Mouse (Mus musculus) cortical plate, adult 2 months (tissue): ENCODE results near the gene Anks1b.

Source experiments
- CTCF ChIP-seq: fragments of 200-500 bp; IDR thresholded peaks from 2 replicates; pipeline ENCODE4 v1.5.1; 2011; ENCODE audit warnings: mild to moderate bottlenecking, control low read depth, low read length; ENCODE audit not compliant: insufficient read depth; ENCODE audit errors: extremely low read depth
- POLR2A ChIP-seq: fragments of 200-500 bp; IDR thresholded peaks from 2 replicates; pipeline ENCODE4 v1.6.1; 2011; ENCODE audit warnings: mild to moderate bottlenecking, low read length, control low read depth; ENCODE audit not compliant: insufficient read depth; ENCODE audit errors: extremely low read depth

DNA sequence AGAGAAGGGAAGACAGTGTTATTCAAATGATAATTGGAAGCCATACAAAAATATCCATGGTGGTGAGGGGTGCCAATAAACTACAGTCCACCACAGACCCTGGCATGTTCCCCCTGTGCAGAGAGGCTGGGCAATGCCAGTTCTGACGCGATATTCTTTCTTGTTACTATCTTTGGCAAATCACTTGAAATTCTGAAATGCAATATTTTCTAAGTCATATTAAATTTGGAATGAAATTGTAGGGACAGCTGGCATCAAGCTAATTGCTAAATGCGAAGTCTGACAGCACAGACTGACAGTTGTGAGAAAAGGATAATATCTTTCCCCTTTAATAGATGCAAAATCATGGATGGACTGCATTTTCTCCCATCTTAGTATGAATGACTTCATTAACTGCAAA is 103.3 kb downstream of the Anks1b start:
- TF ChIP-seq POLR2A (no peak), CTCF (no peak)
